Mouse (Mus musculus): Measurements from ENCODE around the gene Rgs10.

- TF ChIP-seq CTCF (IDR thresholded peaks at IDR 0.05; ENCODE audit: borderline replicate concordance, extremely low read depth, insufficient read depth, insufficient read length) (no peak), POLR2A (IDR thresholded peaks at IDR 0.05; ENCODE audit: borderline replicate concordance, extremely low read depth, insufficient read depth, insufficient read length, poor library complexity, severe bottlenecking) (no peak)
Measured at GRCm38 (mm10) chr7:128462406-128462805, 43.8 kb upstream of the Rgs10 start.
